Mouse (Mus musculus) adrenal gland, postnatal 4 days (tissue): ENCODE measurements around the gene Eif4g3. TPM values are rescaled to one million over a fixed set of nuclear protein-coding genes. Genes with fewer than 3 reads are reported as not detected.
A peak's percentile ranks its signal among the peaks of the same experiment; 100 is the strongest.

Experiments
- DNase-seq, 2 experiments: peaks; one replicate each; pipeline ENCODE4 v3.0.0; 2021 to 2022; ENCODE audit warnings: low spot score in 2 of 2, mixed read lengths in 2 of 2
- microRNA-seq: library from miRNA; unstranded; fragments of <30 nt; microRNA quantifications from one replicate; pipeline ENCODE4 v1.2.0, GENCODE M21; 2021
- total RNA-seq, 2 experiments: library from RNA; stranded (reverse); gene quantifications; 2 replicates each; pipeline ENCODE4 v1.2.3; 2021

The Eif4g3 gene
- total RNA-seq, 2 experiments from 2014 or later = 121 to 142 TPM

- DNase-seq = peak; percentile 97
Observed at GRCm38 (mm10) chr4:138216891-138217392, 224.1 kb downstream of the Eif4g3 start.

- no peak for DNase-seq
Observed at GRCm38 (mm10) chr4:138217441-138217840, 224.6 kb downstream of the Eif4g3 start.

GRCm38 (mm10) chr4:138217951-138218685 is 225.3 kb downstream of the Eif4g3 start:
- DNase-seq = no peak

GRCm38 (mm10) chr4:138219331-138219730 is 226.5 kb downstream of the Eif4g3 start:
- DNase-seq = no peak

- DNase-seq = no peak
Observed at GRCm38 (mm10) chr4:138220761-138221160, 227.9 kb downstream of the Eif4g3 start.

- no peak for DNase-seq
Observed at GRCm38 (mm10) chr4:138221406-138221805, 228.6 kb downstream of the Eif4g3 start.

GRCm38 (mm10) chr4:138222396-138222795 is 229.6 kb downstream of the Eif4g3 start:
- no peak for DNase-seq

- DNase-seq = no peak
Observed at GRCm38 (mm10) chr4:138223623-138224022, 230.8 kb downstream of the Eif4g3 start.

GRCm38 (mm10) chr4:138246756-138247665 is 254.2 kb downstream of the Eif4g3 start:
- no peak for DNase-seq

- peak; percentile 35 to 40 for DNase-seq
Observed at GRCm38 (mm10) chr4:138250088-138250960, 257.5 kb downstream of the Eif4g3 start, which contains the start of the genes Sh2d5 and Kif17. Gene Sh2d5 (plus strand): TSS chr4:138250403. Gene Kif17 (plus strand): TSS chr4:138250435.

- DNase-seq = no peak
Observed at GRCm38 (mm10) chr4:138251819-138252218, 259.0 kb downstream of the Eif4g3 start.

GRCm38 (mm10) chr4:138252231-138252630 is 259.4 kb downstream of the Eif4g3 start:
- DNase-seq = no peak

- DNase-seq = no peak
Observed at GRCm38 (mm10) chr4:138257116-138257687, 264.4 kb downstream of the Eif4g3 start.

Small RNA genes within 50 kb of the gene (microRNA-seq; reads per million reads assigned to microRNA genes)
- 0.79 reads per million for gene Mir6399

Other genes starting within 250 kb of the Eif4g3 start
- gene Alpl, start 196.6 kb upstream of the Eif4g3 start, total RNA-seq = 10 to 100 TPM; 10.1 to 15.9 TPM
- gene Ece1, start 130.8 kb upstream of the Eif4g3 start, total RNA-seq = 100 to 1,000 TPM; 279 to 303 TPM
- 100 to 1,000 TPM; 212 to 217 TPM for gene Hp1bp3, start 223.3 kb downstream of the Eif4g3 start, total RNA-seq